Mouse (Mus musculus) limb, embryonic 14.5 days (tissue): ENCODE measurements around the gene Dot1l. TPM values are rescaled to one million over a fixed set of nuclear protein-coding genes. Genes with fewer than 3 reads are reported as not detected.
"Not testable (repeated sequence)": the region's sequence is repeated elsewhere in the genome, so short reads cannot be mapped to it uniquely, and the experiment has no call there.

Experiments used
- ATAC-seq: fragments of 200-750 bp; cut with Nextera tagmentation; 2 replicates; pipeline ENCODE4 v1.8.0; 2017; ENCODE audit warnings: low read depth, moderate number of reproducible peaks, moderate TSS enrichment; ENCODE audit not compliant: low FRiP score
- DNase-seq: peaks from one replicate; pipeline ENCODE4 v3.0.0-alpha.2; 2015; ENCODE audit warnings: low spot score
- H3K27ac ChIP-seq: fragments of 300-500 bp; sonication (generic); replicated peaks from 2 replicates; pipeline ENCODE4 v1.5.1; 2014; ENCODE audit warnings: low read depth, mild to moderate bottlenecking, low read length, moderate library complexity, mixed read lengths
- H3K27me3 ChIP-seq: fragments of 300-500 bp; sonication (generic); 2 replicates; pipeline ENCODE4 v1.6.1; 2014; ENCODE audit warnings: low read length, mixed read lengths; ENCODE audit not compliant: control insufficient read depth, insufficient read depth
- H3K36me3 ChIP-seq: fragments of 300-500 bp; sonication (generic); 2 replicates; pipeline ENCODE4 v1.6.1; 2014; ENCODE audit warnings: mild to moderate bottlenecking, low read length, moderate library complexity, mixed read lengths; ENCODE audit not compliant: control insufficient read depth, insufficient read depth
- H3K4me1 ChIP-seq: fragments of 300-500 bp; sonication (generic); 2 replicates; pipeline ENCODE4 v1.6.1; 2014; ENCODE audit warnings: antibody characterized with exemption, low read length, mixed read lengths; ENCODE audit not compliant: control insufficient read depth, insufficient read depth
- H3K4me2 ChIP-seq: fragments of 300-500 bp; sonication (generic); replicated peaks from 2 replicates; pipeline ENCODE4 v1.6.1; 2014; ENCODE audit warnings: low read depth, mild to moderate bottlenecking, low read length, moderate library complexity; ENCODE audit not compliant: severe bottlenecking
- H3K4me3 ChIP-seq: fragments of 300-500 bp; sonication (generic); replicated peaks from 2 replicates; pipeline ENCODE4 v1.5.1; 2014; ENCODE audit warnings: low read length
- H3K9ac ChIP-seq: fragments of 300-500 bp; sonication (generic); 2 replicates; pipeline ENCODE4 v1.6.1; 2014; ENCODE audit warnings: mild to moderate bottlenecking, low read depth, low read length, moderate library complexity; ENCODE audit not compliant: severe bottlenecking
- H3K9me3 ChIP-seq: fragments of 300-500 bp; sonication (generic); 2 replicates; pipeline ENCODE4 v1.6.1; 2016; ENCODE audit warnings: low read length; ENCODE audit not compliant: control insufficient read depth
- POLR2A ChIP-seq: fragments of 200-500 bp; IDR thresholded peaks from 2 replicates; pipeline ENCODE4 v1.8.0; 2012; ENCODE audit warnings: inconsistent platforms, mild to moderate bottlenecking, moderate library complexity, borderline replicate concordance; ENCODE audit not compliant: insufficient read depth, insufficient read length; ENCODE audit errors: extremely low read depth
- WGBS: fragments of 180-500 bp; shearing (Covaris S2); extraction: QIAGEN DNeasy Blood & Tissue Kit; methylation state at CpG from one replicate; pipeline ENCODE4 v1.1.7; 2014; 5-methylcytosine and 5-hydroxymethylcytosine counted together
- polyA plus RNA-seq, 2 experiments: library from polyadenylated mRNA; depleted of rRNA in 1 of 2; stranded (reverse) in 1 of 2; unstranded in 1 of 2; fragments of >200 nt; fragmentation: Nextera tagmentation in 1 of 2; extraction: Ambion mirVana in 1 of 2; gene quantifications; 2 replicates each; pipeline versions ENCODE4 v1.2.1 to v1.2.3; 2012 to 2014

Gene Dot1l
- polyA plus RNA-seq, 2 experiments, result 22.7 to 55.1 TPM

GRCm38 (mm10) chr10:80827870-80828420, 72.9 kb downstream of the Dot1l start:
- Histone ChIP-seq H3K4me2 (peak overlapping the region; percentile 93), H3K9ac (peak overlapping the region; percentile 92), H3K27ac (no peak overlapping the region), H3K9me3 (no peaks in the 10 kb centered on the region), H3K4me1 (peaks cover 9% of the 10 kb centered on the region), H3K36me3 (peaks cover 24% of the 10 kb centered on the region), H3K27me3 (no peaks in the 10 kb centered on the region), H3K4me3 (peak overlapping the region; percentile 66)
- DNase-seq (no peak), ATAC-seq (no peak)
- no peak for TF ChIP-seq POLR2A
- WGBS, result 73% methylated on average over 8 of the region's 10 CpGs

DNA sequence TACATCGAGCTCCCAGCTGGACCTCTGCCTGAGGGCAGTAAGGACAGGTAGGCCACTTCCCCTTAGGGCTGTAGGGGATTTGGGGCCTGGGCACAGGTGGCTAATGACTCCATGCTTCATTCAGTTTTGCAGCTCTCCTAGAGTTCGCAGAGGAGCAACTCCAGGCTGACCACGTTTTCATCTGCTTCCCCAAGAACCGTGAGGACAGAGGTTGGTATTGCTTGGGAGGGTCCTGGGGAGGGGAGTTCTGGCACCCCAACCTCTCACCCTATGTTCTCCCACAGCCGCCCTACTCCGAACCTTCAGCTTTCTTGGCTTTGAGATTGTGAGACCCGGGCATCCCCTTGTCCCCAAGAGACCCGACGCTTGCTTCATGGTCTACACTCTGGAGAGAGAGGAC, 73.6 kb downstream of the Dot1l start:
- Histone ChIP-seq H3K36me3 (peaks cover 24% of the 10 kb centered on the region), H3K4me3 (peak overlapping the region; percentile 66; the same call in 1 of the 2 replicates), H3K4me2 (peak overlapping the region; percentile 93; the same call in 1 of the 2 replicates)
- H3K9me3 ChIP-seq, H3K27ac ChIP-seq, ATAC-seq, H3K4me1 ChIP-seq, DNase-seq, H3K9ac ChIP-seq, H3K27me3 ChIP-seq: not testable (repeated sequence)
- 81% methylated on average over 7 of the region's 9 CpGs for WGBS

DNA sequence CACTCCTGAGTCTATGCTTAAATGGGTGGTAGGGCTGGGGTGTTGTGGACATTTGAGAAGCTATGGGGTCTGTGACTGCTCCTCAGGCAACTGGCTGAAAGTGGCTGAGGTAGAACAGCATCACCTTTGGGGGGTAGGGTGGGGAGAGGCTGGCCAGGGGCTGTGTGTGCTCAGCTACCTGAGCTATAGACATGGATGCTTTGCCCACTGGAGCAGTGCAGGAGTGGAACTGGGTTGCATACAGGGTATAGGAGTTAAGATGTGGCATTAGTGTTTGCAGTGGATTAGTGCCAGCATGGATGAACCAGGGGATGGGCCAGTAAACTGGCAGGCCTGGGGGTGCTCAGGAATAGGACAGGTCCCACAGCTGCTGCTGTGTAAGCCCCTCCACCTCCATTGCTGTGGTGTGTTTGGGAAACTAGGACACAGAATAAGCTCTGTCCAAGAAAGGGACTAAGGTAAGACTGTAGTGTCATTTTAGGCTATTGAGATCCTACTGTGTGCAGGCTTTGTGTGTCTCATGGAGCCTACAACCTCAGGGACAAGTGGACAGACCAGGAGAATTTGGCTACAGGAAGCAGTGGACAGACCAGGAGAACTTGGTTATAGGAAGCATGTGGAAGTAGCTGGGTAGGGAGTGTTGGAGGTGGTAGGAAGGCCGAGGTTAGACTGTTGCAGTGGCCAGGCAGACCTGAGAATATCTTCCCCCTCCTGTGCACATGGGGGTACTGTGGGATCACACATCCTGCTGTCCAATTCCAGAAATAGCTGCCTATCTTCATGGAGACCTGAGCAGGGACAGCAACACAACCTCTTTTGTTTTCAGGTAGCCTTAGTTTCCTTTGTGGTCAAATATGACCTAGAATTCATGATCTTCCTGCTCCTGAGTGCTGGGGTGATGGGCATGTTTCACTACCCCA, 74.6 kb downstream of the Dot1l start:
- Histone ChIP-seq H3K4me1 (peaks cover 9% of the 10 kb centered on the region), H3K27me3 (peaks cover 11% of the 10 kb centered on the region), H3K9ac (no peak overlapping the region), H3K4me2 (no peak overlapping the region), H3K9me3 (no peaks in the 10 kb centered on the region), H3K36me3 (peaks cover 24% of the 10 kb centered on the region), H3K4me3 (no peak overlapping the region), H3K27ac (no peak overlapping the region)
- ATAC-seq (no peak), DNase-seq (no peak)
- WGBS, result 77% methylated on average over 1 of the region's 1 CpGs
- TF ChIP-seq POLR2A, result no peak

DNA sequence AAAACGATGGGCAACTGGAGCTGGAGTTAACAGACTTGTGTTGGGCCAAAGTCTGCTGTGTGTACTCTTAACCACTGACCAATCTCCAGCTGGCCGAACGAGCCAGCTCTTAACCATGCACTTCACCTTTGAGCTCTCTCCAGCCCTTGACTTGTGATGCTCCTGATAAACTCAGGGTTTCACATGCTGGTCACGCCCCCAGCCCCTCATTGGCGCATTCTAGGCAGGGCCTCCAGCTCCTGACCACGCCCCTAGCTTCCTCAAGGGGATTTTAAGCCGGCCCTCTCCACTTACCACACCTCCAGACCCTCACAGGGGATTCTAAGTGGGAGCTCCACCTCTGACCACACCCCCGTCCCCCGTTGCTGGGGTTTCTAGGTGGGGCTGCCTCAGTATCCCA, 76.1 kb downstream of the Dot1l start:
- peaks cover 5% of the 10 kb centered on the region for H3K4me1 ChIP-seq
- ATAC-seq (no peak), DNase-seq (peak; percentile 40)
- H3K27ac ChIP-seq, result no peak overlapping the region
- 5% methylated on average over 9 of the region's 9 CpGs for WGBS
- no peak for TF ChIP-seq POLR2A
- no peak overlapping the region for H3K9ac ChIP-seq
- no peak overlapping the region for H3K4me3 ChIP-seq
- H3K9me3 ChIP-seq, result no peaks in the 10 kb centered on the region
- H3K36me3 ChIP-seq, result peaks cover 24% of the 10 kb centered on the region
- H3K27me3 ChIP-seq, result peaks cover 26% of the 10 kb centered on the region
- no peak overlapping the region for H3K4me2 ChIP-seq

- no peak overlapping the region for H3K27ac ChIP-seq
- TF ChIP-seq POLR2A, result no peak
- no peak overlapping the region for H3K4me2 ChIP-seq
- WGBS, result 77% methylated on average over 7 of the region's 7 CpGs
- H3K36me3 ChIP-seq, result peaks cover 24% of the 10 kb centered on the region
- DNase-seq (no peak), ATAC-seq (no peak)
- no peak overlapping the region for H3K4me3 ChIP-seq
- H3K27me3 ChIP-seq, result peaks cover 37% of the 10 kb centered on the region
- H3K4me1 ChIP-seq, result peaks cover 2% of the 10 kb centered on the region
- H3K9ac ChIP-seq, result no peak overlapping the region
- H3K9me3 ChIP-seq, result no peaks in the 10 kb centered on the region
Measured at GRCm38 (mm10) chr10:80832818-80833217, 77.8 kb downstream of the Dot1l start.
